Mouse (Mus musculus) neural tube, embryonic 12.5 days (tissue): Measurements from ENCODE around the gene Lzts3. TPM values are rescaled to one million over a fixed set of nuclear protein-coding genes. Genes with fewer than 3 reads are reported as not detected.
A peak's percentile ranks its signal among the peaks of the same experiment; 100 is the strongest.

Experiments used
- ATAC-seq: fragments of 200-750 bp; cut with Nextera tagmentation; 2 replicates; pipeline ENCODE4 v1.8.0; 2017; ENCODE audit warnings: low read depth, mild to moderate bottlenecking, moderate TSS enrichment, moderate library complexity; ENCODE audit not compliant: low FRiP score
- H3K27ac ChIP-seq: fragments of 300-500 bp; sonication (generic); 2 replicates; pipeline ENCODE4 v1.5.1; 2016
- H3K27me3 ChIP-seq: fragments of 300-500 bp; sonication (generic); replicated peaks from 2 replicates; pipeline ENCODE4 v1.6.1; 2016; ENCODE audit warnings: mild to moderate bottlenecking
- H3K36me3 ChIP-seq: fragments of 300-500 bp; sonication (generic); 2 replicates; pipeline ENCODE4 v1.6.1; 2016; ENCODE audit warnings: mild to moderate bottlenecking
- H3K4me1 ChIP-seq: fragments of 300-500 bp; sonication (generic); 2 replicates; pipeline ENCODE4 v1.6.1; 2016
- H3K4me2 ChIP-seq: fragments of 300-500 bp; sonication (generic); replicated peaks from 2 replicates; pipeline ENCODE4 v1.6.1; 2016; ENCODE audit warnings: mild to moderate bottlenecking
- H3K4me3 ChIP-seq: fragments of 300-500 bp; sonication (generic); 2 replicates; pipeline ENCODE4 v1.5.1; 2016
- H3K9ac ChIP-seq: fragments of 300-500 bp; sonication (generic); 2 replicates; pipeline ENCODE4 v1.6.1; 2016; ENCODE audit warnings: mild to moderate bottlenecking
- H3K9me3 ChIP-seq: fragments of 300-500 bp; sonication (generic); 2 replicates; pipeline ENCODE4 v1.6.1; 2016; ENCODE audit warnings: mild to moderate bottlenecking
- WGBS: fragments of 180-500 bp; shearing (Covaris S2); methylation state at CpG from one replicate; pipeline ENCODE4 v1.1.7; 2016; 5-methylcytosine and 5-hydroxymethylcytosine counted together
- polyA plus RNA-seq: library from polyadenylated mRNA; unstranded; fragments of >200 nt; fragmentation: Nextera tagmentation; extraction: Ambion mirVana; gene quantifications from 2 replicates; pipeline ENCODE4 v1.2.1, GENCODE M21; 2016

Gene Lzts3
- 7.5 and 8.2 TPM in 2 replicates for polyA plus RNA-seq

- Histone ChIP-seq H3K27ac (0 out of 2 replicates have a peak within 1 kb of the TSS, but pooled peaks have one; percentile 37), H3K4me1 (peaks cover 5% of the 10 kb centered on the region)
- 3% methylated on average over 40 of the region's 40 CpGs for WGBS
Measured at GRCm38 (mm10) chr2:130642684-130643369, at the start of gene Lzts3. Gene Lzts3, minus strand, starts transcription at chr2:130642803.

GRCm38 (mm10) chr2:130689011-130689410 lies 46.4 kb upstream of the Lzts3 start:
- Histone ChIP-seq H3K27me3 (no peaks in the 10 kb centered on the region), H3K4me1 (no peaks in the 10 kb centered on the region)

More at GRCm38 (mm10) chr2:130642684-130643369, at the start of gene Lzts3:
- Histone ChIP-seq H3K4me2 (peak within 1 kb of the TSS; percentile 95), H3K4me3 (peak within 1 kb of the TSS; percentile 68), H3K36me3 (0 out of 2 replicates have a peak, but pooled peaks cover 6% of the 10 kb centered on the region), H3K9ac (peak within 1 kb of the TSS; percentile 77), H3K9me3 (no peaks in the 10 kb centered on the region), H3K27me3 (peaks cover 30% of the 10 kb centered on the region)
- ATAC-seq, result peak; percentile 95

GRCm38 (mm10) chr2:130685426-130685825 lies 42.8 kb upstream of the Lzts3 start:
- Histone ChIP-seq H3K4me3 (no peak overlapping the region), H3K9me3 (no peaks in the 10 kb centered on the region), H3K27ac (no peak overlapping the region), H3K9ac (no peak overlapping the region), H3K4me1 (no peaks in the 10 kb centered on the region), H3K36me3 (peaks cover 45% of the 10 kb centered on the region), H3K4me2 (no peak overlapping the region), H3K27me3 (no peaks in the 10 kb centered on the region)
- ATAC-seq, result no peak
- 87% methylated on average over 9 of the region's 9 CpGs for WGBS

More at GRCm38 (mm10) chr2:130689011-130689410, 46.4 kb upstream of the Lzts3 start:
- H3K9me3 ChIP-seq, result no peaks in the 10 kb centered on the region
- no peak overlapping the region for H3K27ac ChIP-seq
- 84% methylated on average over 2 of the region's 2 CpGs for WGBS
- H3K9ac ChIP-seq, result no peak overlapping the region
- peaks cover 14% of the 10 kb centered on the region; the same call in 1 of the 2 replicates for H3K36me3 ChIP-seq
- no peak for ATAC-seq
- no peak overlapping the region for H3K4me3 ChIP-seq
- no peak overlapping the region for H3K4me2 ChIP-seq

- no peak overlapping the region for H3K4me3 ChIP-seq
- no peak overlapping the region for H3K4me2 ChIP-seq
- WGBS, result 86% methylated on average over 3 of the region's 3 CpGs
- peaks cover 84% of the 10 kb centered on the region for H3K36me3 ChIP-seq
- no peaks in the 10 kb centered on the region for H3K27me3 ChIP-seq
- H3K4me1 ChIP-seq, result no peaks in the 10 kb centered on the region
- H3K27ac ChIP-seq, result no peak overlapping the region
- no peaks in the 10 kb centered on the region for H3K9me3 ChIP-seq
- H3K9ac ChIP-seq, result no peak overlapping the region
- no peak for ATAC-seq
Measured at GRCm38 (mm10) chr2:130681531-130681930, 38.9 kb upstream of the Lzts3 start.

- no peak overlapping the region for H3K9ac ChIP-seq
- no peak overlapping the region for H3K27ac ChIP-seq
- no peak overlapping the region for H3K4me3 ChIP-seq
- H3K9me3 ChIP-seq, result no peaks in the 10 kb centered on the region
- 88% methylated on average over 6 of the region's 6 CpGs for WGBS
- H3K36me3 ChIP-seq, result peaks cover 95% of the 10 kb centered on the region
- no peak overlapping the region for H3K4me2 ChIP-seq
- no peak for ATAC-seq
- H3K4me1 ChIP-seq, result no peaks in the 10 kb centered on the region
- no peaks in the 10 kb centered on the region for H3K27me3 ChIP-seq
Measured at GRCm38 (mm10) chr2:130679899-130680298, 37.3 kb upstream of the Lzts3 start.

GRCm38 (mm10) chr2:130679154-130679553 lies 36.6 kb upstream of the Lzts3 start:
- H3K9me3 ChIP-seq, result no peaks in the 10 kb centered on the region
- H3K4me2 ChIP-seq, result no peak overlapping the region
- H3K27ac ChIP-seq, result no peak overlapping the region
- H3K4me1 ChIP-seq, result no peaks in the 10 kb centered on the region
- ATAC-seq, result no peak
- H3K27me3 ChIP-seq, result no peaks in the 10 kb centered on the region
- 95% methylated on average over 12 of the region's 12 CpGs for WGBS
- no peak overlapping the region for H3K9ac ChIP-seq
- peaks cover 96% of the 10 kb centered on the region for H3K36me3 ChIP-seq
- H3K4me3 ChIP-seq, result no peak overlapping the region

- Histone ChIP-seq H3K9me3 (no peaks in the 10 kb centered on the region), H3K9ac (no peak overlapping the region), H3K27ac (no peak overlapping the region), H3K36me3 (peaks cover 97% of the 10 kb centered on the region), H3K4me2 (no peak overlapping the region), H3K4me1 (no peaks in the 10 kb centered on the region), H3K27me3 (no peaks in the 10 kb centered on the region), H3K4me3 (no peak overlapping the region)
- WGBS, result 92% methylated on average over 10 of the region's 10 CpGs
- ATAC-seq, result no peak
Measured at GRCm38 (mm10) chr2:130677211-130677610, 34.6 kb upstream of the Lzts3 start.

- Histone ChIP-seq H3K9ac (peak within 1 kb of the TSS; percentile 73), H3K4me1 (peaks cover 28% of the 10 kb centered on the region), H3K9me3 (no peaks in the 10 kb centered on the region), H3K27ac (peak within 1 kb of the TSS; percentile 68; the same call in 1 of the 2 replicates), H3K36me3 (peaks cover 18% of the 10 kb centered on the region), H3K27me3 (no peaks in the 10 kb centered on the region), H3K4me3 (peak within 1 kb of the TSS; percentile 63), H3K4me2 (peak within 1 kb of the TSS; percentile 88)
- ATAC-seq, result peak; percentile 54
- under 1% methylated on average over 31 of the region's 31 CpGs for WGBS
Measured at GRCm38 (mm10) chr2:130667559-130667958, 25.0 kb upstream of the Lzts3 start, which contains the start of gene Itpa. Gene Itpa, plus strand, starts transcription at chr2:130667610.

- Histone ChIP-seq H3K9me3 (no peaks in the 10 kb centered on the region), H3K9ac (peak within 1 kb of the TSS; percentile 74), H3K27ac (peak within 1 kb of the TSS; percentile 97), H3K4me2 (peak within 1 kb of the TSS; percentile 76), H3K27me3 (no peaks in the 10 kb centered on the region), H3K4me3 (peak within 1 kb of the TSS; percentile 59), H3K36me3 (peaks cover 26% of the 10 kb centered on the region), H3K4me1 (peaks cover 23% of the 10 kb centered on the region)
- under 1% methylated on average over 40 of the region's 40 CpGs for whole genome bisulfite sequencing
- ATAC-seq, result peak; percentile 95
Measured at GRCm38 (mm10) chr2:130664102-130664701, 21.6 kb upstream of the Lzts3 start, which contains the start of gene Ddrgk1. Gene Ddrgk1, minus strand, starts transcription at chr2:130664659.

- Histone ChIP-seq H3K36me3 (peaks cover 35% of the 10 kb centered on the region), H3K4me2 (peak overlapping the region; percentile 76), H3K9ac (peak overlapping the region; percentile 74), H3K4me1 (peaks cover 17% of the 10 kb centered on the region), H3K27ac (no peak overlapping the region), H3K9me3 (no peaks in the 10 kb centered on the region), H3K4me3 (no peak overlapping the region), H3K27me3 (no peaks in the 10 kb centered on the region)
- WGBS, result 89% methylated on average over 11 of the region's 11 CpGs
- ATAC-seq, result no peak
Measured at GRCm38 (mm10) chr2:130663342-130663741, 20.7 kb upstream of the Lzts3 start.

GRCm38 (mm10) chr2:130658530-130658929 lies 15.9 kb upstream of the Lzts3 start:
- Histone ChIP-seq H3K9me3 (no peaks in the 10 kb centered on the region), H3K27me3 (no peaks in the 10 kb centered on the region), H3K4me1 (peaks cover 9% of the 10 kb centered on the region), H3K27ac (no peak overlapping the region), H3K36me3 (peaks cover 77% of the 10 kb centered on the region), H3K4me2 (no peak overlapping the region), H3K9ac (no peak overlapping the region), H3K4me3 (no peak overlapping the region)
- WGBS, result 98% methylated on average over 10 of the region's 10 CpGs
- ATAC-seq, result no peak

- Histone ChIP-seq H3K4me2 (no peak overlapping the region), H3K4me1 (no peaks in the 10 kb centered on the region), H3K27me3 (no peaks in the 10 kb centered on the region), H3K9ac (no peak overlapping the region), H3K36me3 (peaks cover 82% of the 10 kb centered on the region), H3K4me3 (no peak overlapping the region), H3K9me3 (no peaks in the 10 kb centered on the region), H3K27ac (no peak overlapping the region)
- WGBS, result 92% methylated on average over 6 of the region's 6 CpGs
- ATAC-seq, result no peak
Measured at GRCm38 (mm10) chr2:130657541-130657940, 14.9 kb upstream of the Lzts3 start.
